Mouse (Mus musculus) liver, embryonic 11.5 days (tissue): ENCODE data around the gene Clcc1. TPM values are rescaled to one million over a fixed set of nuclear protein-coding genes. Genes with fewer than 3 reads are reported as not detected.

ENCODE experiments used
- ATAC-seq: fragments of 200-750 bp; cut with Nextera tagmentation; replicated peaks from 2 replicates; pipeline ENCODE4 v1.8.0; 2017; ENCODE audit warnings: moderate number of reproducible peaks, mild to moderate bottlenecking, moderate TSS enrichment, moderate library complexity; ENCODE audit not compliant: low FRiP score
- DNase-seq: peaks from one replicate; pipeline ENCODE4 v3.0.0-alpha.2; 2017; ENCODE audit warnings: low spot score
- H3K27ac ChIP-seq: fragments of 300-500 bp; sonication (generic); 2 replicates; pipeline ENCODE4 v1.5.1; 2014; ENCODE audit warnings: mild to moderate bottlenecking, low read depth, low read length, control low read depth
- H3K27me3 ChIP-seq: fragments of 300-500 bp; sonication (generic); replicated peaks from 2 replicates; pipeline ENCODE4 v1.6.1; 2014; ENCODE audit warnings: low read length, mixed read lengths; ENCODE audit not compliant: control insufficient read depth, insufficient read depth
- H3K36me3 ChIP-seq: fragments of 300-500 bp; sonication (generic); 2 replicates; pipeline ENCODE4 v1.6.1; 2014; ENCODE audit warnings: mild to moderate bottlenecking, low read length, moderate library complexity, mixed read lengths; ENCODE audit not compliant: control insufficient read depth, insufficient read depth
- H3K4me1 ChIP-seq: fragments of 300-500 bp; sonication (generic); replicated peaks from 2 replicates; pipeline ENCODE4 v1.6.1; 2014; ENCODE audit warnings: low read length, mixed read lengths; ENCODE audit not compliant: control insufficient read depth, insufficient read depth
- H3K4me2 ChIP-seq: fragments of 300-500 bp; sonication (generic); 2 replicates; pipeline ENCODE4 v1.6.1; 2014; ENCODE audit warnings: mild to moderate bottlenecking, control low read depth, moderate library complexity
- H3K4me3 ChIP-seq: fragments of 300-500 bp; sonication (generic); 2 replicates; pipeline ENCODE4 v1.5.1; 2014; ENCODE audit warnings: low read depth, low read length, control low read depth
- H3K9ac ChIP-seq: fragments of 300-500 bp; sonication (generic); 2 replicates; pipeline ENCODE4 v1.6.1; 2014; ENCODE audit warnings: low read depth, low read length, control low read depth
- H3K9me3 ChIP-seq: fragments of 300-500 bp; sonication (generic); 2 replicates; pipeline ENCODE4 v1.6.1; 2016; ENCODE audit warnings: low read length, inconsistent platforms, mixed read lengths; ENCODE audit not compliant: control insufficient read depth
- WGBS: fragments of 180-500 bp; shearing (Covaris S2); extraction: QIAGEN DNeasy Blood & Tissue Kit; methylation state at CpG from one replicate; pipeline ENCODE4 v1.1.7; 2014; 5-methylcytosine and 5-hydroxymethylcytosine counted together
- polyA plus RNA-seq: library from polyadenylated mRNA; unstranded; fragments of >200 nt; fragmentation: Nextera tagmentation; extraction: Ambion mirVana; gene quantifications from 2 replicates; pipeline ENCODE4 v1.2.1, GENCODE M21; 2014

Gene Clcc1
- polyA plus RNA-seq, 1 experiment from 2014 or later = 65.4 TPM

- 65% methylated on average over 3 of the region's 3 CpGs for WGBS
- Histone ChIP-seq H3K4me1 (peaks cover 11% of the 10 kb centered on the region), H3K36me3 (no peaks in the 10 kb centered on the region), H3K9me3 (no peaks in the 10 kb centered on the region), H3K27me3 (no peaks in the 10 kb centered on the region), H3K4me3 (no peak overlapping the region), H3K9ac (no peak overlapping the region), H3K27ac (no peak overlapping the region), H3K4me2 (no peak overlapping the region)
- no peak for ATAC-seq
- no peak for DNase-seq
Measured at GRCm38 (mm10) chr3:108713065-108713675, 59.5 kb downstream of the Clcc1 start.

- ATAC-seq = 0 out of 2 replicates have a peak, but pooled peaks have one; percentile 40
- H3K27me3 ChIP-seq = no peaks in the 10 kb centered on the region
- H3K4me1 ChIP-seq = peaks cover 11% of the 10 kb centered on the region
- H3K9ac ChIP-seq = no peak overlapping the region
- no peak overlapping the region for H3K27ac ChIP-seq
- 79% methylated on average over 4 of the region's 4 CpGs for WGBS
- H3K4me3 ChIP-seq = no peak overlapping the region
- no peaks in the 10 kb centered on the region for H3K36me3 ChIP-seq
- no peak overlapping the region for H3K4me2 ChIP-seq
- no peak for DNase-seq
- no peaks in the 10 kb centered on the region for H3K9me3 ChIP-seq
Measured at GRCm38 (mm10) chr3:108714837-108715236, 61.1 kb downstream of the Clcc1 start.

DNA sequence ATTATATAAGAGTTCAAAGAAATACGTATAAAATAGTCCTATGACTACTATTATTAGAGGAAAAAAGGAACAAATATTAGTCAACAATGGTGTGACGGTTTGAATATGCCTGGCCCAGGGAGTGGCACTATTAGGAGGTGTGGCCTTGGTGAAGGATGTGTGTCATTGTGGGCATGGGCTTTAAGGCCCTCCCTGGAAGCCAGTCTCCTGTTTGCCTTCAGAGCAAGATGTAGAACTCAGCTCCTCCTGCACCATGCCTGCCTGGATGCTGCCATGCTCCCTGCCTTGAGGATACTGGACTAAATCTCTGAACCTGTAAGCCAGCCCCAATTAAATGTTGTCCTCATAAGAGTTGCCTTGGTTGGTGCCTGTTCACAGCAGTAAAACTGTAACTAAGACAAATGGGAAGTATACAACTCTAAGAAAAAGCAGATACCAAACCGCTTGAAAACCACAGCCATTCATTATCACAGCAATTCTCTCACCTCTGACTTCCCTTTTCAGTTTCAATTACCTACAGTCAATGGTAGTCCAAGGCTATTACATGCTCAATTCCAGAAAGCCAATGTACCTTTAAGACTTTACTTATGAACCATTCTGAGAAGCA, 64.3 kb downstream of the Clcc1 start:
- Histone ChIP-seq H3K36me3 (no peaks in the 10 kb centered on the region), H3K4me1 (peaks cover 10% of the 10 kb centered on the region), H3K4me2 (no peak overlapping the region), H3K9me3 (no peaks in the 10 kb centered on the region), H3K27ac (no peak overlapping the region), H3K9ac (no peak overlapping the region), H3K4me3 (no peak overlapping the region), H3K27me3 (no peaks in the 10 kb centered on the region)
- DNase-seq = peak; percentile 11
- 63% methylated on average over 3 of the region's 3 CpGs for WGBS
- no peak for ATAC-seq

GRCm38 (mm10) chr3:108719357-108719756, 65.6 kb downstream of the Clcc1 start:
- no peak overlapping the region for H3K4me2 ChIP-seq
- WGBS = 73% methylated on average over 2 of the region's 2 CpGs
- no peak overlapping the region for H3K4me3 ChIP-seq
- H3K9me3 ChIP-seq = no peaks in the 10 kb centered on the region
- ATAC-seq (no peak), DNase-seq (no peak)
- H3K4me1 ChIP-seq = peaks cover 10% of the 10 kb centered on the region
- no peak overlapping the region for H3K9ac ChIP-seq
- H3K27me3 ChIP-seq = no peaks in the 10 kb centered on the region
- H3K27ac ChIP-seq = no peak overlapping the region
- H3K36me3 ChIP-seq = no peaks in the 10 kb centered on the region

- H3K9ac ChIP-seq = no peak overlapping the region
- H3K4me2 ChIP-seq = no peak overlapping the region
- WGBS = 84% methylated on average over 3 of the region's 3 CpGs
Measured at GRCm38 (mm10) chr3:108719761-108720160, 66.0 kb downstream of the Clcc1 start.

DNA sequence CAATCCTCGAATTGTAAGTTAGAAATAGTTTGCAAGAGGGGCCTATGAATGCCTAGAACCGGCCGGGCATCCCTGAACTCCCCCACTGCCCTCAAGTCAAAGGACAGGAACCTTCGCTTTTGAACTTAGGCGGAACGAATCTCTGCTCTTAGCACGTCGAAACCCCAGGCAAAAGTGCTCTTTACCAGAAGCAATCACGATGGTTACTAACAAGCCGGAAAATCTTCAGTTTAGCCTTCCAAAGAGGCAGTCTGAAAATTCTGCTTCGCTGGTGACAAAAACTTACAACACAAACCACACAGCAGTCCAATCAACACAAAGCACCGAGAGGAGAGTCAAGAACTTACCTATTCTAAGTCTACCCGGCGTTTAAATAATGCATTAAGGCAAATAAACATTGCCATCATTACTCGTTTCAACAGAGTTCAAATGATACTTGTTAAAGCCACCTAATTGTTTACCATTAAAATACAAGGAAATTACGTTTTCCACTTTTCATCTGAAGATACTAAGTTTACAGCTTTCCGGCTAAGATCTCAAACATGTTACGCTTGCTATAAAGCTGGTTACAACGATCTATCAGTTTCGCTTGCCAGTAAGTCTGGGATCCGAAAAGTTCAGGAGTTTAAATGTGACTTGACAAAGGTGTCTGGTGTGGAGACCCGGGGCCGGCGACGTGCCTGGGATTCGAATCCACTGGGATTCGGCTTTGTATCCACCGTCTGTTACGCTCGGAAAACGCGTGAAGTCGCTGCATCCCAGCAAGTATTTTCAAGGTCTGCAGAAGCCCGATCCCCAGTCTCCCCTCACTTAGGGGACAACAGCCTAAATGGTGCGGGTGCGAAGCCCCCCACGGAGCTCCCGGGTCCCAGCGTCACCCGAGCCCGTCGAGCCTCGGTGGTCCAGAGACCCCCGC, 67.6 kb downstream of the Clcc1 start:
- H3K27ac ChIP-seq = peak overlapping the region; percentile 82
- peak overlapping the region; percentile 78 for H3K4me3 ChIP-seq
- DNase-seq (peak; percentile 32), ATAC-seq (no peak; the same call in 1 of the 2 replicates)
- 2% methylated on average over 44 of the region's 44 CpGs for WGBS
- no peaks in the 10 kb centered on the region for H3K36me3 ChIP-seq
- H3K9me3 ChIP-seq = 0 out of 2 replicates have a peak, but pooled peaks cover 3% of the 10 kb centered on the region
- peaks cover 10% of the 10 kb centered on the region for H3K4me1 ChIP-seq
- peak overlapping the region; percentile 64 for H3K4me2 ChIP-seq
- H3K9ac ChIP-seq = peak overlapping the region; percentile 91
- H3K27me3 ChIP-seq = no peaks in the 10 kb centered on the region

More at GRCm38 (mm10) chr3:108719761-108720160, 66.0 kb downstream of the Clcc1 start:
- peaks cover 10% of the 10 kb centered on the region for H3K4me1 ChIP-seq
- H3K36me3 ChIP-seq = no peaks in the 10 kb centered on the region
- H3K9me3 ChIP-seq = no peaks in the 10 kb centered on the region
- H3K27ac ChIP-seq = no peak overlapping the region
- H3K4me3 ChIP-seq = no peak overlapping the region
- no peaks in the 10 kb centered on the region for H3K27me3 ChIP-seq
- DNase-seq = no peak
- ATAC-seq = no peak

GRCm38 (mm10) chr3:108722036-108722872, 68.5 kb downstream of the Clcc1 start, which contains the start of gene Gpsm2:
TSS of gene Gpsm2 (minus strand) at chr3:108722309.
- H3K4me2 ChIP-seq = peak within 1 kb of the TSS; percentile 64
- peak within 1 kb of the TSS; percentile 91 for H3K9ac ChIP-seq
- WGBS = 5% methylated on average over 53 of the region's 53 CpGs
- peak; percentile 97 for ATAC-seq
- H3K36me3 ChIP-seq = no peaks in the 10 kb centered on the region
- peak; percentile 99 for DNase-seq
- H3K27me3 ChIP-seq = no peaks in the 10 kb centered on the region
- H3K4me1 ChIP-seq = peaks cover 10% of the 10 kb centered on the region
- peak within 1 kb of the TSS; percentile 82 for H3K27ac ChIP-seq
- 0 out of 2 replicates have a peak, but pooled peaks cover 3% of the 10 kb centered on the region for H3K9me3 ChIP-seq
- H3K4me3 ChIP-seq = peak within 1 kb of the TSS; percentile 78

- Histone ChIP-seq H3K36me3 (no peaks in the 10 kb centered on the region), H3K9me3 (0 out of 2 replicates have a peak, but pooled peaks cover 3% of the 10 kb centered on the region), H3K4me2 (no peak overlapping the region), H3K27ac (no peak overlapping the region), H3K4me1 (peaks cover 13% of the 10 kb centered on the region; the same call in 1 of the 2 replicates), H3K4me3 (no peak overlapping the region), H3K27me3 (no peaks in the 10 kb centered on the region), H3K9ac (no peak overlapping the region)
- 81% methylated on average over 7 of the region's 7 CpGs for WGBS
- ATAC-seq (no peak), DNase-seq (no peak)
Measured at GRCm38 (mm10) chr3:108726413-108726812, 72.7 kb downstream of the Clcc1 start.
